Mouse (Mus musculus) kidney, embryonic 15.5 days (tissue): Measurements from ENCODE around the gene Mrvi1. TPM values are rescaled to one million over a fixed set of nuclear protein-coding genes. Genes with fewer than 3 reads are reported as not detected.

Experiments used
- ATAC-seq: fragments of 200-750 bp; cut with Nextera tagmentation; replicated peaks from 2 replicates; pipeline ENCODE4 v1.8.0; 2017; ENCODE audit warnings: moderate TSS enrichment; ENCODE audit not compliant: low FRiP score
- H3K27ac ChIP-seq: fragments of 300-500 bp; sonication (generic); 2 replicates; pipeline ENCODE4 v1.5.1; 2015; ENCODE audit warnings: mild to moderate bottlenecking, inconsistent platforms
- H3K27me3 ChIP-seq: fragments of 300-500 bp; sonication (generic); 2 replicates; pipeline ENCODE4 v1.6.1; 2015; ENCODE audit warnings: inconsistent platforms
- H3K36me3 ChIP-seq: fragments of 300-500 bp; sonication (generic); 2 replicates; pipeline ENCODE4 v1.6.1; 2015; ENCODE audit warnings: inconsistent platforms
- H3K4me1 ChIP-seq: fragments of 300-500 bp; sonication (generic); 2 replicates; pipeline ENCODE4 v1.6.1; 2015; ENCODE audit warnings: inconsistent platforms
- H3K4me2 ChIP-seq: fragments of 300-500 bp; sonication (generic); 2 replicates; pipeline ENCODE4 v1.6.1; 2015; ENCODE audit warnings: moderate library complexity, mild to moderate bottlenecking, inconsistent platforms
- H3K4me3 ChIP-seq: fragments of 300-500 bp; sonication (generic); replicated peaks from 2 replicates; pipeline ENCODE4 v1.5.1; 2015; ENCODE audit warnings: mild to moderate bottlenecking, inconsistent platforms
- H3K9ac ChIP-seq: fragments of 300-500 bp; sonication (generic); 2 replicates; pipeline ENCODE4 v1.6.1; 2015; ENCODE audit warnings: mild to moderate bottlenecking, inconsistent platforms
- H3K9me3 ChIP-seq: fragments of 300-500 bp; sonication (generic); replicated peaks from 2 replicates; pipeline ENCODE4 v1.6.1; 2016; ENCODE audit warnings: inconsistent platforms
- WGBS: fragments of 180-500 bp; shearing (Covaris S2); methylation state at CpG from one replicate; pipeline ENCODE4 v1.1.7; 2015; ENCODE audit warnings: mixed read lengths; 5-methylcytosine and 5-hydroxymethylcytosine counted together
- polyA plus RNA-seq: library from polyadenylated mRNA; unstranded; fragments of >200 nt; fragmentation: Nextera tagmentation; extraction: Ambion mirVana; gene quantifications from 2 replicates; pipeline ENCODE4 v1.2.1, GENCODE M21; 2015

The Mrvi1 gene
- polyA plus RNA-seq, 1 experiment from 2014 or later, result 15.8 TPM

- Histone ChIP-seq H3K9ac (no peak overlapping the region), H3K4me2 (no peak overlapping the region), H3K4me3 (no peak overlapping the region), H3K4me1 (no peaks in the 10 kb centered on the region), H3K27me3 (no peaks in the 10 kb centered on the region), H3K27ac (no peak overlapping the region), H3K9me3 (no peaks in the 10 kb centered on the region), H3K36me3 (peaks cover 10% of the 10 kb centered on the region; the same call in 1 of the 2 replicates)
- ATAC-seq, result no peak
- 81% methylated on average over 4 of the region's 4 CpGs for WGBS
These were observed 55.7 kb downstream of the Mrvi1 start for GRCm38 (mm10) chr7:110926562-110926961.

GRCm38 (mm10) chr7:110920331-110921261, 61.7 kb downstream of the Mrvi1 start:
- no peak overlapping the region for H3K4me2 ChIP-seq
- ATAC-seq, result peak; percentile 79
- no peak overlapping the region for H3K4me3 ChIP-seq
- H3K36me3 ChIP-seq, result peaks cover 10% of the 10 kb centered on the region; the same call in 1 of the 2 replicates
- 81% methylated on average over 19 of the region's 19 CpGs for WGBS
- no peak overlapping the region for H3K9ac ChIP-seq
- no peaks in the 10 kb centered on the region for H3K9me3 ChIP-seq
- H3K27me3 ChIP-seq, result no peaks in the 10 kb centered on the region
- peak overlapping the region; percentile 20; the same call in 1 of the 2 replicates for H3K27ac ChIP-seq
- 0 out of 2 replicates have a peak, but pooled peaks cover 13% of the 10 kb centered on the region for H3K4me1 ChIP-seq

GRCm38 (mm10) chr7:110919721-110920120, 62.5 kb downstream of the Mrvi1 start:
- H3K36me3 ChIP-seq, result peaks cover 10% of the 10 kb centered on the region; the same call in 1 of the 2 replicates
- ATAC-seq, result no peak
- no peaks in the 10 kb centered on the region for H3K9me3 ChIP-seq
- H3K27ac ChIP-seq, result no peak overlapping the region
- H3K4me1 ChIP-seq, result 0 out of 2 replicates have a peak, but pooled peaks cover 13% of the 10 kb centered on the region
- no peak overlapping the region for H3K4me2 ChIP-seq
- 29% methylated on average over 3 of the region's 3 CpGs for WGBS
- no peak overlapping the region for H3K4me3 ChIP-seq
- H3K9ac ChIP-seq, result no peak overlapping the region
- H3K27me3 ChIP-seq, result no peaks in the 10 kb centered on the region

- Histone ChIP-seq H3K36me3 (no peaks in the 10 kb centered on the region; the same call in 1 of the 2 replicates), H3K4me3 (no peak overlapping the region), H3K9me3 (no peaks in the 10 kb centered on the region), H3K4me2 (no peak overlapping the region), H3K27ac (no peak overlapping the region), H3K4me1 (0 out of 2 replicates have a peak, but pooled peaks cover 13% of the 10 kb centered on the region), H3K9ac (no peak overlapping the region), H3K27me3 (no peaks in the 10 kb centered on the region)
- 54% methylated on average over 7 of the region's 7 CpGs for WGBS
- ATAC-seq, result no peak
These were observed 66.3 kb downstream of the Mrvi1 start for GRCm38 (mm10) chr7:110915913-110916312.

- WGBS, result 77% methylated on average over 3 of the region's 3 CpGs
- ATAC-seq, result no peak
- H3K9me3 ChIP-seq, result no peaks in the 10 kb centered on the region
- no peak overlapping the region for H3K9ac ChIP-seq
- no peak overlapping the region for H3K4me2 ChIP-seq
- 0 out of 2 replicates have a peak, but pooled peaks cover 10% of the 10 kb centered on the region for H3K4me1 ChIP-seq
- no peaks in the 10 kb centered on the region for H3K27me3 ChIP-seq
- no peak overlapping the region for H3K27ac ChIP-seq
- no peak overlapping the region for H3K4me3 ChIP-seq
- no peaks in the 10 kb centered on the region for H3K36me3 ChIP-seq
These were observed 67.7 kb downstream of the Mrvi1 start for GRCm38 (mm10) chr7:110914531-110914930.

- 97% methylated on average over 4 of the region's 4 CpGs for WGBS
- ATAC-seq, result no peak
- no peak overlapping the region for H3K9ac ChIP-seq
- H3K9me3 ChIP-seq, result no peaks in the 10 kb centered on the region
- H3K27me3 ChIP-seq, result no peaks in the 10 kb centered on the region
- H3K36me3 ChIP-seq, result no peaks in the 10 kb centered on the region
- 0 out of 2 replicates have a peak, but pooled peaks cover 9% of the 10 kb centered on the region for H3K4me1 ChIP-seq
- H3K4me2 ChIP-seq, result no peak overlapping the region
- no peak overlapping the region for H3K4me3 ChIP-seq
- no peak overlapping the region for H3K27ac ChIP-seq
These were observed 68.5 kb downstream of the Mrvi1 start for GRCm38 (mm10) chr7:110913754-110914153.

- Histone ChIP-seq H3K4me1 (peaks cover 7% of the 10 kb centered on the region; the same call in 1 of the 2 replicates), H3K9me3 (no peaks in the 10 kb centered on the region), H3K36me3 (peaks cover 11% of the 10 kb centered on the region; the same call in 1 of the 2 replicates), H3K27me3 (no peaks in the 10 kb centered on the region), H3K27ac (no peak overlapping the region), H3K4me2 (no peak overlapping the region), H3K9ac (no peak overlapping the region), H3K4me3 (no peak overlapping the region)
- ATAC-seq, result no peak
- 78% methylated on average over 8 of the region's 8 CpGs for WGBS
These were observed 73.8 kb downstream of the Mrvi1 start for GRCm38 (mm10) chr7:110908209-110909144.

GRCm38 (mm10) chr7:110906566-110906965, 75.7 kb downstream of the Mrvi1 start:
- no peak for ATAC-seq
- WGBS, result 82% methylated on average over 2 of the region's 2 CpGs
- Histone ChIP-seq H3K9ac (no peak overlapping the region), H3K4me1 (peaks cover 7% of the 10 kb centered on the region; the same call in 1 of the 2 replicates), H3K4me2 (no peak overlapping the region), H3K27ac (no peak overlapping the region), H3K36me3 (peaks cover 11% of the 10 kb centered on the region; the same call in 1 of the 2 replicates), H3K27me3 (no peaks in the 10 kb centered on the region), H3K4me3 (no peak overlapping the region), H3K9me3 (no peaks in the 10 kb centered on the region)

GRCm38 (mm10) chr7:110903226-110903625, 79.0 kb downstream of the Mrvi1 start:
- 0 out of 2 replicates have a peak overlapping the region, but pooled peaks have one; percentile 18 for H3K27ac ChIP-seq
- H3K36me3 ChIP-seq, result peaks cover 21% of the 10 kb centered on the region; the same call in 1 of the 2 replicates
- peaks cover 7% of the 10 kb centered on the region; the same call in 1 of the 2 replicates for H3K4me1 ChIP-seq
- no peaks in the 10 kb centered on the region for H3K27me3 ChIP-seq
- H3K4me2 ChIP-seq, result no peak overlapping the region
- no peak overlapping the region for H3K9ac ChIP-seq
- 69% methylated on average over 7 of the region's 7 CpGs for WGBS
- ATAC-seq, result no peak; the same call in 1 of the 2 replicates
- H3K9me3 ChIP-seq, result no peaks in the 10 kb centered on the region
- no peak overlapping the region for H3K4me3 ChIP-seq

GRCm38 (mm10) chr7:110897202-110897601, 85.1 kb downstream of the Mrvi1 start:
- no peak for ATAC-seq

GRCm38 (mm10) chr7:110896453-110896852, 85.8 kb downstream of the Mrvi1 start:
- no peak overlapping the region for H3K27ac ChIP-seq
- peaks cover 13% of the 10 kb centered on the region; the same call in 1 of the 2 replicates for H3K36me3 ChIP-seq
- 88% methylated on average over 7 of the region's 7 CpGs for WGBS
- no peak overlapping the region for H3K4me3 ChIP-seq
- H3K27me3 ChIP-seq, result no peaks in the 10 kb centered on the region
- H3K9me3 ChIP-seq, result no peaks in the 10 kb centered on the region
- H3K4me2 ChIP-seq, result no peak overlapping the region
- H3K9ac ChIP-seq, result no peak overlapping the region
- H3K4me1 ChIP-seq, result peaks cover 2% of the 10 kb centered on the region; the same call in 1 of the 2 replicates
- ATAC-seq, result no peak

More at GRCm38 (mm10) chr7:110897202-110897601, 85.1 kb downstream of the Mrvi1 start:
- no peaks in the 10 kb centered on the region for H3K9me3 ChIP-seq
- no peak overlapping the region for H3K27ac ChIP-seq
- H3K9ac ChIP-seq, result no peak overlapping the region
- H3K4me2 ChIP-seq, result no peak overlapping the region
- H3K27me3 ChIP-seq, result no peaks in the 10 kb centered on the region
- H3K4me3 ChIP-seq, result no peak overlapping the region
- peaks cover 10% of the 10 kb centered on the region; the same call in 1 of the 2 replicates for H3K36me3 ChIP-seq
- WGBS, result 88% methylated on average over 8 of the region's 8 CpGs
- peaks cover 2% of the 10 kb centered on the region; the same call in 1 of the 2 replicates for H3K4me1 ChIP-seq
